Mouse (Mus musculus) liver, embryonic 14.5 days (tissue): Measurements from ENCODE around the gene Vasp. TPM values are rescaled to one million over a fixed set of nuclear protein-coding genes. Genes with fewer than 3 reads are reported as not detected.

ENCODE experiments used
- ATAC-seq: fragments of 200-750 bp; cut with Nextera tagmentation; 2 replicates; pipeline ENCODE4 v1.8.0; 2017; ENCODE audit warnings: moderate number of reproducible peaks, mild to moderate bottlenecking, moderate library complexity; ENCODE audit not compliant: insufficient read depth
- DNase-seq, 3 experiments: peaks; one replicate each; pipeline ENCODE4 v3.0.0-alpha.2; 2012 to 2013; ENCODE audit warnings: low read depth in 3 of 3, low spot score in 3 of 3
- H3K27ac ChIP-seq: fragments of 300-500 bp; sonication (generic); 2 replicates; pipeline ENCODE4 v1.5.1; 2014; ENCODE audit warnings: moderate library complexity, mild to moderate bottlenecking, control low read depth, inconsistent platforms
- H3K27me3 ChIP-seq: fragments of 300-500 bp; sonication (generic); 2 replicates; pipeline ENCODE4 v1.6.1; 2014; ENCODE audit warnings: mild to moderate bottlenecking, low read length, moderate library complexity; ENCODE audit not compliant: control insufficient read depth, insufficient read depth
- H3K36me3 ChIP-seq: fragments of 300-500 bp; sonication (generic); replicated peaks from 2 replicates; pipeline ENCODE4 v1.6.1; 2014; ENCODE audit warnings: low read depth; ENCODE audit not compliant: control insufficient read depth, insufficient read depth
- H3K4me1 ChIP-seq, 2 experiments: fragments of 200-500 bp in 1 of 2; fragments of 300-500 bp in 1 of 2; sonication (generic) in 1 of 2; replicated peaks; 2 replicates each; pipeline ENCODE4 v1.6.1; 2012 to 2014; ENCODE audit warnings: antibody characterized with exemption in 1 of 2, inconsistent platforms in 1 of 2, low read length in 1 of 2; ENCODE audit not compliant: control insufficient read depth in 2 of 2, insufficient read depth in 2 of 2
- H3K4me2 ChIP-seq: fragments of 300-500 bp; sonication (generic); 2 replicates; pipeline ENCODE4 v1.6.1; 2014; ENCODE audit warnings: low read depth, mild to moderate bottlenecking, control low read depth, moderate library complexity
- H3K4me3 ChIP-seq, 2 experiments: fragments of 200-500 bp in 1 of 2; fragments of 300-500 bp in 1 of 2; sonication (generic) in 1 of 2; 2 replicates each; pipeline ENCODE4 v1.5.1; 2012 to 2014; ENCODE audit warnings: low read depth in 2 of 2, low read length in 2 of 2, mild to moderate bottlenecking in 2 of 2, control low read depth in 1 of 2, inconsistent platforms in 1 of 2, moderate library complexity in 1 of 2; ENCODE audit not compliant: insufficient read depth in 1 of 2
- H3K9ac ChIP-seq: fragments of 300-500 bp; sonication (generic); replicated peaks from 2 replicates; pipeline ENCODE4 v1.6.1; 2014; ENCODE audit warnings: mild to moderate bottlenecking, control low read depth, moderate library complexity
- H3K9me3 ChIP-seq: fragments of 300-500 bp; sonication (generic); 2 replicates; pipeline ENCODE4 v1.6.1; 2016; ENCODE audit warnings: low read length, mixed read lengths; ENCODE audit not compliant: control insufficient read depth
- CTCF ChIP-seq: IDR thresholded peaks from 2 replicates; pipeline ENCODE4 v1.5.1; 2016; ENCODE audit warnings: antibody characterized with exemption, low read depth, control low read depth
- EP300 ChIP-seq: IDR thresholded peaks from 2 replicates; pipeline ENCODE4 v1.6.1; 2016; ENCODE audit warnings: antibody characterized with exemption, low read depth
- WGBS: fragments of 180-500 bp; shearing (Covaris S2); extraction: QIAGEN DNeasy Blood & Tissue Kit; methylation state at CpG from one replicate; pipeline ENCODE4 v1.1.7; 2014; ENCODE audit not compliant: insufficient replicate concordance; 5-methylcytosine and 5-hydroxymethylcytosine counted together
- polyA plus RNA-seq, 2 experiments: library from polyadenylated mRNA; depleted of rRNA in 1 of 2; stranded (reverse) in 1 of 2; unstranded in 1 of 2; fragments of >200 nt; fragmentation: Nextera tagmentation in 1 of 2; extraction: Ambion mirVana in 1 of 2; gene quantifications; 2 replicates each; pipeline versions ENCODE4 v1.2.1 to v1.2.3; 2012 to 2014

Gene Vasp
- polyA plus RNA-seq, 2 experiments, result 25.5 to 39.9 TPM

- H3K4me1 ChIP-seq, result peaks cover 0 to 3% of the 10 kb centered on the region in 2 experiments; a peak in 2 of 4 replicates
- ATAC-seq (no peak), DNase-seq (no peak)
- TF ChIP-seq CTCF (no peak), EP300 (no peak)
- H3K4me2 ChIP-seq, result no peak overlapping the region
- H3K9ac ChIP-seq, result no peak overlapping the region
- H3K9me3 ChIP-seq, result no peaks in the 10 kb centered on the region
- no peak overlapping the region for H3K4me3 ChIP-seq
- peaks cover 25% of the 10 kb centered on the region for H3K27me3 ChIP-seq
- H3K36me3 ChIP-seq, result no peaks in the 10 kb centered on the region
- H3K27ac ChIP-seq, result no peak overlapping the region
- WGBS, result 39% methylated on average over 2 of the region's 2 CpGs
Measured at GRCm38 (mm10) chr7:19318201-19318600, 46.6 kb upstream of the Vasp start.

GRCm38 (mm10) chr7:19316451-19317161 is 45.0 kb upstream of the Vasp start:
- WGBS, result 9% methylated on average over 14 of the region's 14 CpGs
- no peak for DNase-seq
- Histone ChIP-seq H3K4me2 (no peak overlapping the region), H3K27me3 (peaks cover 28% of the 10 kb centered on the region), H3K4me3 (no peak overlapping the region), H3K9ac (no peak overlapping the region), H3K9me3 (no peaks in the 10 kb centered on the region), H3K4me1 (peaks cover 0 to 3% of the 10 kb centered on the region in 2 experiments; a peak in 2 of 4 replicates), H3K27ac (no peak overlapping the region), H3K36me3 (no peaks in the 10 kb centered on the region)
- ATAC-seq, result no peak
- no peak for TF ChIP-seq CTCF
- TF ChIP-seq EP300, result no peak

DNA sequence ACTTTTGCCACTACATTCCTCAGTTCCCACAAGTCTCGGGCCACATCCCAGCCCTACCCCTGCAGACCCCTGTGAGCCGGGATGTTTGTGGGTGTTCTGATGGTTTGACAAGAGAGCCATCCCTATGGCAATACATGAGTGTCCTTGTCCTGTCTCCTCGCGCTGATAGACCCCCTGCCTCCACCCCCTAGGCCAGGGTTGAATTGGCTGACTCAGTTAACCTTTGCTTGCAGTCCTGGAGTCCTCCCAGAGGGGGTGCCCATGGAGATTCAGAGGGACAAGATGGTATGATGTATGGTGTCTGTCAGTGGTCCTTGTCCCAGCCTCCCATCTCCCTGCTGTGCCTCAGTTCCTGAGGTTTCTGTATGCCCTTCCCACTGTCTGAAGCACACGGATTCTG is 42.4 kb upstream of the Vasp start:
- no peak overlapping the region for H3K4me3 ChIP-seq
- H3K9me3 ChIP-seq, result no peaks in the 10 kb centered on the region
- ATAC-seq (no peak), DNase-seq (no peak)
- H3K27ac ChIP-seq, result no peak overlapping the region
- TF ChIP-seq CTCF (no peak), EP300 (no peak)
- no peaks in the 10 kb centered on the region for H3K36me3 ChIP-seq
- H3K9ac ChIP-seq, result no peak overlapping the region
- H3K4me2 ChIP-seq, result no peak overlapping the region
- WGBS, result 31% methylated on average over 5 of the region's 5 CpGs
- H3K27me3 ChIP-seq, result peaks cover 24% of the 10 kb centered on the region
- H3K4me1 ChIP-seq, result peaks cover 0 to 6% of the 10 kb centered on the region in 2 experiments; a peak in 3 of 4 replicates

DNA sequence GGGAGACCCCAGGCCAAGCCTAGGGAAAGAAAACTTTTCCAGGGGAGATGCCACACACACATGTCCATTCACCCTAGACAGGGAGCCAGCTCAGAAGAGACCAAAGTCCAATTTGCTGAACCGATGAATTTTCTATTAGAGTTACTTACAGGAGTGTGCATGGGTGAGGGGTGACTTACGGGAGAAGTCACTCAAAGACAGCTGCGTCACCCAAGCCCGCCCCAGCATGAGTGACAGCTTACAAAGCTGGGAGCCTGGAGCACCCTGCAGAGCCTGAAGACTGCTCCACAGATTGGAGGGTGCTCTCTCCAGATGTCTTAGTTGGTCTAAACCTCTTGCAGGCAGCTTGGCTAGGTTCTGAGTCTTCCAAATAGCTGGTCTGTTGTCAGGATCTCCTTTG is 40.4 kb upstream of the Vasp start:
- H3K4me1 ChIP-seq, result peaks cover 3 to 11% of the 10 kb centered on the region in 2 experiments; a peak in 3 of 4 replicates
- WGBS, result 25% methylated on average over 4 of the region's 4 CpGs
- TF ChIP-seq CTCF, result no peak
- TF ChIP-seq EP300, result no peak
- no peak overlapping the region for H3K9ac ChIP-seq
- no peak overlapping the region for H3K4me3 ChIP-seq
- H3K27me3 ChIP-seq, result peaks cover 25% of the 10 kb centered on the region
- no peak overlapping the region for H3K27ac ChIP-seq
- ATAC-seq (no peak), DNase-seq (no peak)
- H3K36me3 ChIP-seq, result no peaks in the 10 kb centered on the region
- H3K4me2 ChIP-seq, result no peak overlapping the region
- H3K9me3 ChIP-seq, result no peaks in the 10 kb centered on the region

DNA sequence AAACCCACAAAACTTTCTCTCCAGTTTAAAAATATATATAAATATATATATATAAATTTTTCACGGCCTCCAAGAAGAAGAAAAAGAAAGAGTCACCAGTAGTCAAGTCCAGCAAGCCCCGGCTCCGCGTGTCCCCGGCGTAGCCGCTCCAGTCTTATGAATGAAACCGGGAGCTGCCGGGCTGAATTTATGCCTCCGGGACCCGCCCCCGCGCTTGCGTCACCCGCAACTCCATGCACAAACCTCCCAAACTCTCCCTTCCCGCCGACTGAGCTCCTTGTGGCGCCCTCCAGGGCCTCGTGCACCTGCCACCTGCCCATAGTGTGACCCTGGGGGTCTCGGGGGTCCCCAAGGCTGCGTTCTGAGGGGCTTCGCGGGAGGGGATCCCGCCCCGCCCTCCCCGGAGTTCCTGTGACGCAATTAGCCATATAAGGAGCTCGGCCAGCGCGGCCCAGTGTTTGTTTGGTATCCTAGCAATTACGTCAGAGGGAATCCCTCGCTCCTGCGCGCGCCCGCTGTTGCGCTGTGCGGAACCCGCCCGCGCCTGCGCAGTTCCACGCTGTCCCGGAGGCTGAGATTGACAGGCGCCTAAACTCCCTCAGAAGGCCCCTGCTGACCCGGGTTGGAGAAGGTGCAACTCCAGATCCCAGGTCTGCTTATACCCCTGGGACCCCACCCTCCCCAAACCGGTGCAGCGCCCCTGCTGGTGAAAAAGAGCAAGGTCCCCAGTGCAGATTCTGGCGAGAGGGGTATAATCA is 38.4 kb upstream of the Vasp start, which contains the start of gene Fosb:
TSS of gene Fosb (minus strand) at position 168 of the 758 bp plus-strand sequence.
- Histone ChIP-seq H3K9me3 (no peaks in the 10 kb centered on the region), H3K36me3 (no peaks in the 10 kb centered on the region), H3K4me3 (peak within 1 kb of the TSS; percentile 60 to 63), H3K9ac (peak within 1 kb of the TSS; percentile 40), H3K4me2 (peak within 1 kb of the TSS; percentile 87), H3K27ac (no peak within 1 kb of the TSS), H3K4me1 (peaks cover 3 to 11% of the 10 kb centered on the region in 2 experiments; a peak in 3 of 4 replicates), H3K27me3 (peaks cover 40% of the 10 kb centered on the region)
- ATAC-seq, result peak; percentile 81
- TF ChIP-seq EP300 (0 out of 2 replicates have a peak, but pooled peaks have one; percentile 36), CTCF (peak; percentile 74)
- 0% methylated on average over 49 of the region's 49 CpGs for WGBS
- peak; percentile 80 to 89 (median 82) for DNase-seq
